Mouse (Mus musculus) lung, postnatal 0 days (tissue): ENCODE data around the gene Klhdc8a. TPM values are rescaled to one million over a fixed set of nuclear protein-coding genes. Genes with fewer than 3 reads are reported as not detected.

Source experiments
- ATAC-seq: fragments of 200-750 bp; cut with Nextera tagmentation; 2 replicates; pipeline ENCODE4 v1.8.0; 2017; ENCODE audit warnings: moderate library complexity
- DNase-seq: peaks from one replicate; pipeline ENCODE4 v3.0.0-alpha.2; 2016; ENCODE audit warnings: low spot score
- H3K27ac ChIP-seq: fragments of 300-500 bp; sonication (generic); 2 replicates; pipeline ENCODE4 v1.5.1; 2014; ENCODE audit warnings: antibody characterized with exemption, mild to moderate bottlenecking, low read length, mixed read lengths
- H3K27me3 ChIP-seq: fragments of 300-500 bp; sonication (generic); replicated peaks from 2 replicates; pipeline ENCODE4 v1.6.1; 2014; ENCODE audit warnings: low read length, mixed read lengths; ENCODE audit not compliant: insufficient read depth
- H3K36me3 ChIP-seq: fragments of 300-500 bp; sonication (generic); 2 replicates; pipeline ENCODE4 v1.6.1; 2014; ENCODE audit warnings: low read length, mixed read lengths; ENCODE audit not compliant: insufficient read depth
- H3K4me1 ChIP-seq: fragments of 300-500 bp; sonication (generic); 2 replicates; pipeline ENCODE4 v1.6.1; 2014; ENCODE audit warnings: antibody characterized with exemption, low read depth, low read length, mixed read lengths; ENCODE audit not compliant: insufficient read depth
- H3K4me2 ChIP-seq: fragments of 300-500 bp; sonication (generic); replicated peaks from 2 replicates; pipeline ENCODE4 v1.6.1; 2014; ENCODE audit warnings: low read depth, mild to moderate bottlenecking, low read length, moderate library complexity, mixed read lengths
- H3K4me3 ChIP-seq: fragments of 300-500 bp; sonication (generic); 2 replicates; pipeline ENCODE4 v1.5.1; 2014; ENCODE audit warnings: low read depth, low read length
- H3K9ac ChIP-seq: fragments of 300-500 bp; sonication (generic); replicated peaks from 2 replicates; pipeline ENCODE4 v1.6.1; 2014; ENCODE audit warnings: low read depth, mild to moderate bottlenecking
- H3K9me3 ChIP-seq: fragments of 300-500 bp; sonication (generic); 2 replicates; pipeline ENCODE4 v1.6.1; 2016; ENCODE audit warnings: low read length, mixed read lengths
- CTCF ChIP-seq: IDR thresholded peaks from 2 replicates; pipeline ENCODE4 v1.5.1; 2016; ENCODE audit warnings: antibody characterized with exemption, mild to moderate bottlenecking
- EP300 ChIP-seq: IDR thresholded peaks from 2 replicates; pipeline ENCODE4 v1.6.1; 2016; ENCODE audit warnings: antibody characterized with exemption, mild to moderate bottlenecking, control low read depth
- WGBS: fragments of 180-500 bp; shearing (Covaris S2); extraction: QIAGEN DNeasy Blood & Tissue Kit; methylation state at CpG from one replicate; pipeline ENCODE4 v1.1.7; 2014; 5-methylcytosine and 5-hydroxymethylcytosine counted together
- polyA plus RNA-seq: library from polyadenylated mRNA; unstranded; fragments of >200 nt; fragmentation: Nextera tagmentation; extraction: Ambion mirVana; gene quantifications from 2 replicates; pipeline ENCODE4 v1.2.1, GENCODE M21; 2015

Klhdc8a gene
- polyA plus RNA-seq, 1 experiment from 2014 or later, result 4.4 TPM

- 73% methylated on average over 17 of the region's 17 CpGs for WGBS
- no peak overlapping the region for H3K4me3 ChIP-seq
- H3K9ac ChIP-seq, result no peak overlapping the region
- no peak overlapping the region for H3K27ac ChIP-seq
- TF ChIP-seq EP300 (no peak), CTCF (no peak)
- H3K9me3 ChIP-seq, result no peaks in the 10 kb centered on the region
- no peaks in the 10 kb centered on the region for H3K27me3 ChIP-seq
- H3K36me3 ChIP-seq, result peaks cover 30% of the 10 kb centered on the region
- peaks cover 7% of the 10 kb centered on the region; the same call in 1 of the 2 replicates for H3K4me1 ChIP-seq
- no peak for DNase-seq
- no peak overlapping the region for H3K4me2 ChIP-seq
- ATAC-seq, result no peak
Observed at GRCm38 (mm10) chr1:132327477-132327876, 29.1 kb downstream of the Klhdc8a start.

GRCm38 (mm10) chr1:132328565-132328964 is 30.1 kb downstream of the Klhdc8a start:
- no peak for ATAC-seq
- peaks cover 32% of the 10 kb centered on the region for H3K36me3 ChIP-seq
- DNase-seq, result no peak
- H3K4me2 ChIP-seq, result no peak overlapping the region
- no peak overlapping the region for H3K4me3 ChIP-seq
- no peak overlapping the region for H3K27ac ChIP-seq
- 74% methylated on average over 3 of the region's 3 CpGs for WGBS
- H3K27me3 ChIP-seq, result no peaks in the 10 kb centered on the region
- H3K4me1 ChIP-seq, result peaks cover 4% of the 10 kb centered on the region
- no peak overlapping the region for H3K9ac ChIP-seq
- H3K9me3 ChIP-seq, result no peaks in the 10 kb centered on the region
- TF ChIP-seq EP300 (no peak), CTCF (no peak)

GRCm38 (mm10) chr1:132329656-132330055 is 31.2 kb downstream of the Klhdc8a start:
- H3K4me1 ChIP-seq, result peaks cover 13% of the 10 kb centered on the region
- H3K9ac ChIP-seq, result no peak overlapping the region
- no peak for ATAC-seq
- H3K4me3 ChIP-seq, result no peak overlapping the region
- H3K36me3 ChIP-seq, result peaks cover 32% of the 10 kb centered on the region
- no peaks in the 10 kb centered on the region for H3K27me3 ChIP-seq
- no peaks in the 10 kb centered on the region for H3K9me3 ChIP-seq
- 66% methylated on average over 7 of the region's 7 CpGs for WGBS
- no peak for TF ChIP-seq EP300
- no peak for TF ChIP-seq CTCF
- H3K4me2 ChIP-seq, result no peak overlapping the region
- H3K27ac ChIP-seq, result no peak overlapping the region
- no peak for DNase-seq

GRCm38 (mm10) chr1:132330397-132330796 is 32.0 kb downstream of the Klhdc8a start:
- 91% methylated on average over 15 of the region's 15 CpGs for WGBS

GRCm38 (mm10) chr1:132331283-132331682 is 32.9 kb downstream of the Klhdc8a start:
- Histone ChIP-seq H3K9ac (no peak overlapping the region), H3K4me2 (no peak overlapping the region), H3K9me3 (no peaks in the 10 kb centered on the region), H3K36me3 (peaks cover 32% of the 10 kb centered on the region), H3K27ac (no peak overlapping the region), H3K27me3 (no peaks in the 10 kb centered on the region), H3K4me3 (no peak overlapping the region), H3K4me1 (peaks cover 29% of the 10 kb centered on the region)
- 0 out of 2 replicates have a peak, but pooled peaks have one; percentile 14 for TF ChIP-seq CTCF
- TF ChIP-seq EP300, result no peak
- 86% methylated on average over 17 of the region's 17 CpGs for WGBS
- ATAC-seq (no peak), DNase-seq (no peak)

More at GRCm38 (mm10) chr1:132330397-132330796, 32.0 kb downstream of the Klhdc8a start:
- no peak overlapping the region for H3K9ac ChIP-seq
- peaks cover 32% of the 10 kb centered on the region for H3K36me3 ChIP-seq
- H3K4me3 ChIP-seq, result no peak overlapping the region
- no peak overlapping the region for H3K4me2 ChIP-seq
- DNase-seq (no peak), ATAC-seq (no peak)
- TF ChIP-seq CTCF (no peak), EP300 (no peak)
- H3K9me3 ChIP-seq, result no peaks in the 10 kb centered on the region
- no peaks in the 10 kb centered on the region for H3K27me3 ChIP-seq
- no peak overlapping the region for H3K27ac ChIP-seq
- peaks cover 21% of the 10 kb centered on the region for H3K4me1 ChIP-seq

- Histone ChIP-seq H3K27ac (no peak overlapping the region), H3K4me1 (peaks cover 35% of the 10 kb centered on the region)
Observed at GRCm38 (mm10) chr1:132333201-132333600, 34.8 kb downstream of the Klhdc8a start.

GRCm38 (mm10) chr1:132333675-132334141 is 35.3 kb downstream of the Klhdc8a start:
- H3K36me3 ChIP-seq, result peaks cover 26% of the 10 kb centered on the region
- H3K27ac ChIP-seq, result peak overlapping the region; percentile 65
- H3K4me1 ChIP-seq, result peaks cover 35% of the 10 kb centered on the region
- H3K9ac ChIP-seq, result no peak overlapping the region
- H3K27me3 ChIP-seq, result no peaks in the 10 kb centered on the region
- no peak overlapping the region for H3K4me2 ChIP-seq
- peak; percentile 76; the same call in 1 of the 2 replicates for TF ChIP-seq EP300
- TF ChIP-seq CTCF, result no peak
- ATAC-seq (peak; percentile 93), DNase-seq (peak; percentile 94)
- 8% methylated on average over 4 of the region's 4 CpGs for WGBS
- H3K9me3 ChIP-seq, result no peaks in the 10 kb centered on the region
- no peak overlapping the region for H3K4me3 ChIP-seq

More at GRCm38 (mm10) chr1:132333201-132333600, 34.8 kb downstream of the Klhdc8a start:
- Histone ChIP-seq H3K4me2 (no peak overlapping the region), H3K27me3 (no peaks in the 10 kb centered on the region), H3K9me3 (no peaks in the 10 kb centered on the region), H3K4me3 (no peak overlapping the region), H3K36me3 (peaks cover 29% of the 10 kb centered on the region), H3K9ac (no peak overlapping the region)
- DNase-seq (no peak), ATAC-seq (no peak)
- 12% methylated on average over 2 of the region's 2 CpGs for WGBS
- TF ChIP-seq EP300, result no peak
- TF ChIP-seq CTCF, result no peak
